Mouse (Mus musculus): Measurements from ENCODE around the gene Nprl3. TPM values are rescaled to one million over a fixed set of nuclear protein-coding genes. Genes with fewer than 3 reads are reported as not detected.

The Nprl3 gene
- total and polyA plus RNA-seq, 2 experiments from 2014 or later: 29.9 to 64.1 TPM

- Histone ChIP-seq H3K36me3 (replicated peaks; ENCODE audit: control insufficient read depth, insufficient read depth, low read length) (no peaks in the 10 kb centered on the region), H3K4me3 (ENCODE audit: low read depth, low read length) (no peak overlapping the region), H3K4me1 (ENCODE audit: control insufficient read depth, insufficient read depth) (no peaks in the 10 kb centered on the region; the same call in 1 of the 2 replicates), H3K27ac (ENCODE audit: low read depth) (no peak overlapping the region), H3K9ac (replicated peaks; ENCODE audit: low read depth, low read length) (no peak overlapping the region), H3K9me3 (replicated peaks; ENCODE audit: control insufficient read depth, low read length) (no peaks in the 10 kb centered on the region), H3K4me2 (ENCODE audit: low read depth, low read length) (no peak overlapping the region), H3K27me3 (ENCODE audit: control insufficient read depth, insufficient read depth, low read length) (no peaks in the 10 kb centered on the region)
- no peak for TF ChIP-seq EP300 (IDR thresholded peaks at IDR 0.05; ENCODE audit: low read depth)
- no peak for TF ChIP-seq CTCF (IDR thresholded peaks at IDR 0.05; ENCODE audit: low read depth)
- DNase-seq (ENCODE audit: low spot score) (no peak), ATAC-seq (ENCODE audit: insufficient read depth, low read depth) (no peak)
- 88% methylated on average over 4 of the region's 4 CpGs for WGBS
Measured at GRCm38 (mm10) chr11:32187256-32187655, 80.3 kb downstream of the Nprl3 start.

- H3K4me2 ChIP-seq (ENCODE audit: low read depth, low read length): no peak overlapping the region
- H3K27me3 ChIP-seq (ENCODE audit: control insufficient read depth, insufficient read depth, low read length): no peaks in the 10 kb centered on the region
- no peaks in the 10 kb centered on the region for H3K9me3 ChIP-seq (replicated peaks; ENCODE audit: control insufficient read depth, low read length)
- WGBS: 65% methylated on average over 3 of the region's 3 CpGs
- ATAC-seq (ENCODE audit: insufficient read depth, low read depth): no peak
- no peak for TF ChIP-seq EP300 (IDR thresholded peaks at IDR 0.05; ENCODE audit: low read depth)
- TF ChIP-seq CTCF (IDR thresholded peaks at IDR 0.05; ENCODE audit: low read depth): no peak
- H3K4me1 ChIP-seq (ENCODE audit: control insufficient read depth, insufficient read depth): no peaks in the 10 kb centered on the region
- no peak overlapping the region for H3K4me3 ChIP-seq (ENCODE audit: low read depth, low read length)
- H3K27ac ChIP-seq (ENCODE audit: low read depth): no peak overlapping the region
- no peaks in the 10 kb centered on the region for H3K36me3 ChIP-seq (replicated peaks; ENCODE audit: control insufficient read depth, insufficient read depth, low read length)
- H3K9ac ChIP-seq (replicated peaks; ENCODE audit: low read depth, low read length): no peak overlapping the region
- no peak for DNase-seq (ENCODE audit: low spot score)
Measured at GRCm38 (mm10) chr11:32186031-32186430, 81.5 kb downstream of the Nprl3 start.

- Histone ChIP-seq H3K27ac (ENCODE audit: low read depth) (no peak overlapping the region), H3K9ac (replicated peaks; ENCODE audit: low read depth, low read length) (no peak overlapping the region), H3K4me3 (ENCODE audit: low read depth, low read length) (no peak overlapping the region), H3K27me3 (ENCODE audit: control insufficient read depth, insufficient read depth, low read length) (no peaks in the 10 kb centered on the region), H3K4me1 (ENCODE audit: control insufficient read depth, insufficient read depth) (no peaks in the 10 kb centered on the region), H3K9me3 (replicated peaks; ENCODE audit: control insufficient read depth, low read length) (no peaks in the 10 kb centered on the region), H3K36me3 (replicated peaks; ENCODE audit: control insufficient read depth, insufficient read depth, low read length) (no peaks in the 10 kb centered on the region), H3K4me2 (ENCODE audit: low read depth, low read length) (no peak overlapping the region)
- ATAC-seq (ENCODE audit: insufficient read depth, low read depth): no peak
- WGBS: 82% methylated on average over 8 of the region's 8 CpGs
- no peak for TF ChIP-seq EP300 (IDR thresholded peaks at IDR 0.05; ENCODE audit: low read depth)
- TF ChIP-seq CTCF (IDR thresholded peaks at IDR 0.05; ENCODE audit: low read depth): no peak
- no peak for DNase-seq (ENCODE audit: low spot score)
Measured at GRCm38 (mm10) chr11:32184469-32184868, 83.0 kb downstream of the Nprl3 start.

- TF ChIP-seq EP300 (IDR thresholded peaks at IDR 0.05; ENCODE audit: low read depth): no peak
- peak; percentile 91 for TF ChIP-seq CTCF (IDR thresholded peaks at IDR 0.05; ENCODE audit: low read depth)
- H3K9ac ChIP-seq (replicated peaks; ENCODE audit: low read depth, low read length): no peak overlapping the region; the same call in 1 of the 2 replicates
- H3K4me3 ChIP-seq (ENCODE audit: low read depth, low read length): no peak overlapping the region
- H3K36me3 ChIP-seq (replicated peaks; ENCODE audit: control insufficient read depth, insufficient read depth, low read length): no peaks in the 10 kb centered on the region
- H3K27me3 ChIP-seq (ENCODE audit: control insufficient read depth, insufficient read depth, low read length): no peaks in the 10 kb centered on the region
- no peaks in the 10 kb centered on the region for H3K9me3 ChIP-seq (replicated peaks; ENCODE audit: control insufficient read depth, low read length)
- WGBS: 40% methylated on average over 25 of the region's 25 CpGs
- H3K4me2 ChIP-seq (ENCODE audit: low read depth, low read length): no peak overlapping the region
- no peak overlapping the region for H3K27ac ChIP-seq (ENCODE audit: low read depth)
- DNase-seq (ENCODE audit: low spot score): peak; percentile 66
- peak; percentile 69; the same call in 1 of the 2 replicates for ATAC-seq (ENCODE audit: insufficient read depth, low read depth)
- H3K4me1 ChIP-seq (ENCODE audit: control insufficient read depth, insufficient read depth): no peaks in the 10 kb centered on the region
Measured at GRCm38 (mm10) chr11:32181973-32182868, 85.3 kb downstream of the Nprl3 start.

GRCm38 (mm10) chr11:32181246-32181645 is 86.3 kb downstream of the Nprl3 start:
- Histone ChIP-seq H3K27ac (ENCODE audit: low read depth) (no peak overlapping the region), H3K4me3 (ENCODE audit: low read depth, low read length) (no peak overlapping the region), H3K4me2 (ENCODE audit: low read depth, low read length) (no peak overlapping the region), H3K36me3 (replicated peaks; ENCODE audit: control insufficient read depth, insufficient read depth, low read length) (no peaks in the 10 kb centered on the region), H3K9me3 (replicated peaks; ENCODE audit: control insufficient read depth, low read length) (no peaks in the 10 kb centered on the region), H3K27me3 (ENCODE audit: control insufficient read depth, insufficient read depth, low read length) (no peaks in the 10 kb centered on the region), H3K9ac (replicated peaks; ENCODE audit: low read depth, low read length) (no peak overlapping the region), H3K4me1 (ENCODE audit: control insufficient read depth, insufficient read depth) (no peaks in the 10 kb centered on the region)
- ATAC-seq (ENCODE audit: insufficient read depth, low read depth) (no peak), DNase-seq (ENCODE audit: low spot score) (no peak)
- WGBS: 73% methylated on average over 4 of the region's 4 CpGs
- no peak for TF ChIP-seq CTCF (IDR thresholded peaks at IDR 0.05; ENCODE audit: low read depth)
- TF ChIP-seq EP300 (IDR thresholded peaks at IDR 0.05; ENCODE audit: low read depth): no peak
